Mouse (Mus musculus) MEL (cell line): ENCODE measurements around the gene Qdpr. TPM values are rescaled to one million over a fixed set of nuclear protein-coding genes. Genes with fewer than 3 reads are reported as not detected.
A peak's percentile ranks its signal among the peaks of the same experiment; 100 is the strongest.

ENCODE experiments used
- DNase-seq: peaks from one replicate; pipeline ENCODE4 v3.0.0; 2011; ENCODE audit warnings: low read depth, low spot score
- H3K27ac ChIP-seq: 2 replicates; pipeline ENCODE4 v1.5.1; 2012; ENCODE audit warnings: low read depth, mild to moderate bottlenecking, control low read depth, low read length, moderate library complexity; ENCODE audit not compliant: control insufficient read depth
- H3K27me3 ChIP-seq, 2 experiments: fragments of 150-350 bp in 1 of 2; sonication (generic) in 1 of 2; 2 replicates each; pipeline ENCODE4 v1.6.1; 2012; ENCODE audit warnings: low read length in 2 of 2, mild to moderate bottlenecking in 2 of 2, improper control_type of control experiment in 1 of 2, moderate library complexity in 1 of 2; ENCODE audit not compliant: insufficient read depth in 2 of 2, control insufficient read depth in 1 of 2
- H3K36me3 ChIP-seq, 2 experiments: 2 replicates each; pipeline ENCODE4 v1.6.1; 2012 to 2014; ENCODE audit warnings: low read length in 2 of 2, improper control_type of control experiment in 1 of 2, inconsistent platforms in 1 of 2, mild to moderate bottlenecking in 1 of 2; ENCODE audit not compliant: insufficient read depth in 2 of 2, control insufficient read depth in 1 of 2
- H3K4me1 ChIP-seq, 2 experiments: fragments of 150-350 bp in 1 of 2; sonication (generic) in 1 of 2; 2 replicates each; pipeline ENCODE4 v1.6.1; 2012; ENCODE audit warnings: low read length in 2 of 2, improper control_type of control experiment in 1 of 2, mild to moderate bottlenecking in 1 of 2; ENCODE audit not compliant: insufficient read depth in 2 of 2, control insufficient read depth in 1 of 2
- H3K4me3 ChIP-seq, 2 experiments: fragments of 150-350 bp in 1 of 2; sonication (generic) in 1 of 2; 2 replicates each; pipeline ENCODE4 v1.5.1; 2012; ENCODE audit warnings: low read depth in 2 of 2, low read length in 2 of 2, mild to moderate bottlenecking in 2 of 2, moderate library complexity in 2 of 2, control low read depth in 1 of 2, improper control_type of control experiment in 1 of 2; ENCODE audit not compliant: control insufficient read depth in 1 of 2, insufficient read depth in 1 of 2
- H3K79me2 ChIP-seq: 2 replicates; pipeline ENCODE4 v1.6.1; 2012; ENCODE audit warnings: mild to moderate bottlenecking, low read length, moderate library complexity; ENCODE audit not compliant: control insufficient read depth, poor library complexity, insufficient read depth
- H3K9ac ChIP-seq: 2 replicates; pipeline ENCODE4 v1.6.1; 2012; ENCODE audit warnings: low read depth, mild to moderate bottlenecking, control low read depth, low read length, moderate library complexity; ENCODE audit not compliant: control insufficient read depth, poor library complexity, severe bottlenecking
- H3K9me3 ChIP-seq: fragments of 150-350 bp; sonication (generic); replicated peaks from 2 replicates; pipeline ENCODE4 v1.6.1; 2012; ENCODE audit warnings: mild to moderate bottlenecking, low read length, improper control_type of control experiment, moderate library complexity; ENCODE audit not compliant: insufficient read depth
- BHLHE40 ChIP-seq: IDR thresholded peaks from 2 replicates; pipeline ENCODE4 v1.6.1; 2012; ENCODE audit warnings: low read depth, mild to moderate bottlenecking, inconsistent platforms, low read length, improper control_type of control experiment, borderline replicate concordance
- CHD1 ChIP-seq: IDR thresholded peaks from 2 replicates; pipeline ENCODE4 v1.6.1; 2012; ENCODE audit warnings: low read depth, mild to moderate bottlenecking, inconsistent platforms, low read length, improper control_type of control experiment
- CTCF ChIP-seq, 3 experiments: IDR thresholded peaks in 2 of 3; conservative IDR thresholded peaks in 1 of 3; 2 replicates each; pipeline ENCODE4 v1.5.1; 2011 to 2012; ENCODE audit warnings: low read length in 3 of 3, low read depth in 2 of 3, mild to moderate bottlenecking in 2 of 3, improper control_type of control experiment in 1 of 3, inconsistent platforms in 1 of 3, mixed read lengths in 1 of 3, moderate library complexity in 1 of 3; ENCODE audit not compliant: control insufficient read depth in 1 of 3, insufficient read depth in 1 of 3, poor library complexity in 1 of 3, severe bottlenecking in 1 of 3
- E2F4 ChIP-seq: IDR thresholded peaks from 2 replicates; pipeline ENCODE4 v1.6.1; 2011; ENCODE audit warnings: low read depth, low read length, improper control_type of control experiment, borderline replicate concordance
- ETS1 ChIP-seq: IDR thresholded peaks from 2 replicates; pipeline ENCODE4 v1.6.1; 2012; ENCODE audit warnings: low read depth, mild to moderate bottlenecking, inconsistent platforms, low read length, improper control_type of control experiment, moderate library complexity
- GABPA ChIP-seq: IDR thresholded peaks from 2 replicates; pipeline ENCODE4 v1.6.1; 2012; ENCODE audit warnings: low read depth, mild to moderate bottlenecking, inconsistent platforms, low read length, improper control_type of control experiment, moderate library complexity
- HCFC1 ChIP-seq: IDR thresholded peaks from 2 replicates; pipeline ENCODE4 v1.6.1; 2012; ENCODE audit warnings: low read depth, mild to moderate bottlenecking, inconsistent platforms, low read length, improper control_type of control experiment, moderate library complexity
- JUND ChIP-seq: IDR thresholded peaks from 2 replicates; pipeline ENCODE4 v1.6.1; 2011; ENCODE audit warnings: low read depth, mild to moderate bottlenecking, improper control_type of control experiment, low read length
- KAT2A ChIP-seq: conservative IDR thresholded peaks from 2 replicates; pipeline ENCODE4 v1.6.1; 2012; ENCODE audit warnings: low read depth, low read length, improper control_type of control experiment, inconsistent platforms
- MAX ChIP-seq: IDR thresholded peaks from 2 replicates; pipeline ENCODE4 v1.6.1; 2011; ENCODE audit warnings: low read length, improper control_type of control experiment
- MEF2A ChIP-seq: IDR thresholded peaks from 2 replicates; pipeline ENCODE4 v1.6.1; 2014; ENCODE audit warnings: low read depth, mild to moderate bottlenecking, inconsistent platforms, low read length, improper control_type of control experiment; ENCODE audit not compliant: poor library complexity, insufficient replicate concordance, severe bottlenecking; ENCODE audit errors: extremely low read depth
- MXI1 ChIP-seq: IDR thresholded peaks from 2 replicates; pipeline ENCODE4 v1.6.1; 2011; ENCODE audit warnings: mild to moderate bottlenecking, low read depth, low read length, improper control_type of control experiment
- MYB ChIP-seq: IDR thresholded peaks from 2 replicates; pipeline ENCODE4 v1.6.1; 2011; ENCODE audit warnings: mild to moderate bottlenecking, low read depth, low read length, improper control_type of control experiment
- MYC ChIP-seq: IDR thresholded peaks from 2 replicates; pipeline ENCODE4 v1.6.1; 2011; ENCODE audit warnings: low read depth, mild to moderate bottlenecking, low read length, improper control_type of control experiment, moderate library complexity
- NELFE ChIP-seq: IDR thresholded peaks from 2 replicates; pipeline ENCODE4 v1.6.1; 2011; ENCODE audit warnings: low read depth, low read length, improper control_type of control experiment
- POLR2A ChIP-seq, 2 experiments: IDR thresholded peaks; 2 replicates each; pipeline ENCODE4 v1.6.1; 2011 to 2012; ENCODE audit warnings: low read length in 2 of 2, mild to moderate bottlenecking in 2 of 2, control low read depth in 1 of 2, improper control_type of control experiment in 1 of 2, low read depth in 1 of 2, moderate library complexity in 1 of 2; ENCODE audit not compliant: control insufficient read depth in 1 of 2, insufficient read depth in 1 of 2, poor library complexity in 1 of 2
- POLR2AphosphoS5 ChIP-seq: IDR thresholded peaks from 2 replicates; pipeline ENCODE4 v1.6.1; 2012; ENCODE audit warnings: low read depth, borderline replicate concordance, mild to moderate bottlenecking, inconsistent platforms, low read length, moderate library complexity, mixed read lengths
- SIN3A ChIP-seq: IDR thresholded peaks from 2 replicates; pipeline ENCODE4 v1.6.1; 2012; ENCODE audit warnings: low read length, improper control_type of control experiment, inconsistent platforms
- USF1 ChIP-seq: IDR thresholded peaks from 2 replicates; pipeline ENCODE4 v1.6.1; 2014; ENCODE audit warnings: low read depth, mild to moderate bottlenecking, inconsistent platforms, low read length, improper control_type of control experiment, moderate library complexity
- ZC3H11A ChIP-seq: IDR thresholded peaks from 2 replicates; pipeline ENCODE4 v1.6.1; 2012; ENCODE audit warnings: low read depth, mild to moderate bottlenecking, inconsistent platforms, low read length, improper control_type of control experiment
- ZMIZ1 ChIP-seq: IDR thresholded peaks from 2 replicates; pipeline ENCODE4 v1.6.1; 2012; ENCODE audit warnings: low read depth, mild to moderate bottlenecking, inconsistent platforms, low read length, improper control_type of control experiment, moderate library complexity
- polyA plus RNA-seq, 2 experiments: library from polyadenylated mRNA; stranded (reverse) in 1 of 2; unstranded in 1 of 2; fragments of >175 nt in 1 of 2; fragments of >200 nt in 1 of 2; gene quantifications; 2 replicates each; pipeline versions ENCODE4 v1.2.1 to v1.2.4; 2012; ENCODE audit warnings: low replicate concordance in 2 of 2, low read depth in 1 of 2; ENCODE audit not compliant: insufficient read length in 2 of 2, insufficient read depth in 1 of 2, missing spikeins in 1 of 2
- total RNA-seq: library from RNA; depleted of rRNA; stranded (reverse); fragments of 300-350 nt; gene quantifications from 2 replicates; pipeline ENCODE4 v1.2.3, GENCODE M21; 2012

Gene Qdpr
- total and polyA plus RNA-seq, 3 experiments = 119 to 226 TPM; not detected in 1

- Histone ChIP-seq H3K79me2 (no peaks in the 10 kb centered on the region), H3K9me3 (no peaks in the 10 kb centered on the region), H3K4me1 (no peaks in the 10 kb centered on the region)
- TF ChIP-seq MXI1 = no peak
- TF ChIP-seq GABPA = no peak
- TF ChIP-seq, all 39 proteins: peak for 0
- no peaks in the 10 kb centered on the region for H3K27me3 ChIP-seq
- DNase-seq = no peak
- no peak overlapping the region for H3K4me3 ChIP-seq
- H3K9ac ChIP-seq = no peak overlapping the region
- H3K27ac ChIP-seq = no peak overlapping the region
- peaks cover 0 to 20% of the 10 kb centered on the region in 2 experiments; a peak in 2 of 4 replicates for H3K36me3 ChIP-seq
These were observed 13.8 kb downstream of the Qdpr start for GRCm38 (mm10) chr5:45435967-45436950.

- Histone ChIP-seq H3K36me3 (peaks cover 0 to 30% of the 10 kb centered on the region in 2 experiments; a peak in 3 of 4 replicates), H3K79me2 (no peaks in the 10 kb centered on the region), H3K27ac (no peak overlapping the region), H3K27me3 (no peaks in the 10 kb centered on the region), H3K9me3 (no peaks in the 10 kb centered on the region), H3K4me1 (peaks cover 20% of the 10 kb centered on the region in 2 experiments), H3K9ac (no peak overlapping the region), H3K4me3 (no peak overlapping the region)
- TF ChIP-seq NELFE = no peak
- TF ChIP-seq GABPA = no peak
- TF ChIP-seq MYC = no peak
- no peak for TF ChIP-seq BHLHE40
- TF ChIP-seq ETS1 = no peak
- TF ChIP-seq USF1 = no peak
- DNase-seq = no peak
These were observed 22.1 kb downstream of the Qdpr start for GRCm38 (mm10) chr5:45427891-45428290.

GRCm38 (mm10) chr5:45426416-45427034, 23.5 kb downstream of the Qdpr start:
- Histone ChIP-seq H3K27me3 (no peaks in the 10 kb centered on the region), H3K4me1 (peaks cover 25 to 31% of the 10 kb centered on the region in 2 experiments), H3K27ac (peak overlapping the region; percentile 79), H3K4me3 (no peak overlapping the region), H3K9me3 (no peaks in the 10 kb centered on the region), H3K79me2 (no peaks in the 10 kb centered on the region), H3K9ac (peak overlapping the region; percentile 4; the same call in 1 of the 2 replicates), H3K36me3 (peaks cover 0 to 37% of the 10 kb centered on the region in 2 experiments; a peak in 2 of 4 replicates)
- peak; percentile 71 for DNase-seq
- TF ChIP-seq HCFC1 (no peak; the same call in 1 of the 2 replicates), MAX (peak; percentile 87), CHD1 (no peak), MEF2A (no peak), GABPA (no peak), MYC (peak; percentile 70; the same call in 1 of the 2 replicates), CTCF (IDR thresholded peaks at IDR 0.05 in 2 of 3, conservative IDR thresholded peaks at IDR 0.05 in 1 of 3; ENCODE audit: control insufficient read depth in 1 of 3, insufficient read depth in 1 of 3, low read depth in 2 of 3, low read length in 3 of 3, poor library complexity in 1 of 3, severe bottlenecking in 1 of 3) (no peak), NELFE (no peak; the same call in 1 of the 2 replicates), KAT2A (0 out of 2 replicates have a peak, but pooled peaks have one; percentile 43), MYB (peak; percentile 51; the same call in 1 of the 2 replicates), ZC3H11A (no peak), POLR2AphosphoS5 (no peak), JUND (no peak), E2F4 (no peak), POLR2A (IDR thresholded peaks at IDR 0.05; ENCODE audit: control insufficient read depth in 1 of 2, insufficient read depth in 1 of 2, low read depth in 1 of 2, low read length in 2 of 2, poor library complexity in 1 of 2) (0 out of 4 replicates have a peak, but pooled peaks of 1 of the 2 experiments have one; percentile 38), ZMIZ1 (no peak; the same call in 1 of the 2 replicates), SIN3A (peak; percentile 67)
